Mouse (Mus musculus): Measurements from ENCODE around the gene Etv3. TPM values are rescaled to one million over a fixed set of nuclear protein-coding genes. Genes with fewer than 3 reads are reported as not detected.
A peak's percentile ranks its signal among the peaks of the same experiment; 100 is the strongest.

The Etv3 gene
- polyA plus RNA-seq, 1 experiment from 2014 or later: 9.7 TPM

- Histone ChIP-seq H3K4me3 (ENCODE audit: low read length) (no peak overlapping the region), H3K9me3 (ENCODE audit: control insufficient read depth, low read length) (no peaks in the 10 kb centered on the region), H3K36me3 (ENCODE audit: control insufficient read depth, insufficient read depth, low read length) (no peaks in the 10 kb centered on the region), H3K4me2 (replicated peaks; ENCODE audit: low read depth, low read length) (no peak overlapping the region), H3K27me3 (ENCODE audit: control insufficient read depth, insufficient read depth, low read length) (no peaks in the 10 kb centered on the region; the same call in 1 of the 2 replicates), H3K27ac (ENCODE audit: low read depth, low read length) (no peak overlapping the region), H3K9ac (ENCODE audit: low read depth, low read length) (no peak overlapping the region), H3K4me1 (ENCODE audit: control insufficient read depth, insufficient read depth, low read length) (no peaks in the 10 kb centered on the region)
- WGBS: 39% methylated on average over 8 of the region's 8 CpGs
- no peak for ATAC-seq (ENCODE audit: low FRiP score, low TSS enrichment)
Observed at GRCm38 (mm10) chr3:87501151-87501550, 24.1 kb upstream of the Etv3 start.

GRCm38 (mm10) chr3:87502771-87503170, 22.4 kb upstream of the Etv3 start:
- no peak overlapping the region for H3K9ac ChIP-seq (ENCODE audit: low read depth, low read length)
- no peaks in the 10 kb centered on the region; the same call in 1 of the 2 replicates for H3K27me3 ChIP-seq (ENCODE audit: control insufficient read depth, insufficient read depth, low read length)
- no peaks in the 10 kb centered on the region for H3K36me3 ChIP-seq (ENCODE audit: control insufficient read depth, insufficient read depth, low read length)
- no peak overlapping the region for H3K4me2 ChIP-seq (replicated peaks; ENCODE audit: low read depth, low read length)
- H3K27ac ChIP-seq (ENCODE audit: low read depth, low read length): no peak overlapping the region
- H3K4me3 ChIP-seq (ENCODE audit: low read length): no peak overlapping the region
- H3K9me3 ChIP-seq (ENCODE audit: control insufficient read depth, low read length): no peaks in the 10 kb centered on the region
- 88% methylated on average over 6 of the region's 6 CpGs for WGBS
- ATAC-seq (ENCODE audit: low FRiP score, low TSS enrichment): no peak
- H3K4me1 ChIP-seq (ENCODE audit: control insufficient read depth, insufficient read depth, low read length): no peaks in the 10 kb centered on the region

DNA sequence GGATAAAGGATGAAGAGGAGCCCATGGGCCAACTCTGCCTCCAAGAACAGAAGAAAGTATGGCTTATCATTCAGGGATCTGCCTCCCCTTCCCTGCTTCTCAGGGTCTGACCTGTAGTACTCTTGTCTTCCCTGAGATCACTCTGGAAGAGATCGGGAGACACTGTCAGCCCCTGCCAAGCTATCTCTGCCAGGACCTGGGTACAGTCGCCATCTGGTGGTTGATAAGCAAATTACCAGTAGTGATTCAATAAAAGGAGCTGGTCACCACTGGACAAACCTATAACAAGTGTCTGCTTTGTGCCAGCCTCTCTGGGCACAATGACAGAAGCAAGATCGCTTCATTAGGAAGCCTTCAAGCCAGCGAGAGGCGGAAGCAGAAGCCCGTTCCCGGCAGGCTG, 20.9 kb upstream of the Etv3 start:
- Histone ChIP-seq H3K9ac (ENCODE audit: low read depth, low read length) (no peak overlapping the region), H3K36me3 (ENCODE audit: control insufficient read depth, insufficient read depth, low read length) (no peaks in the 10 kb centered on the region), H3K4me2 (replicated peaks; ENCODE audit: low read depth, low read length) (no peak overlapping the region), H3K27ac (ENCODE audit: low read depth, low read length) (no peak overlapping the region), H3K4me3 (ENCODE audit: low read length) (no peak overlapping the region), H3K9me3 (ENCODE audit: control insufficient read depth, low read length) (no peaks in the 10 kb centered on the region), H3K27me3 (ENCODE audit: control insufficient read depth, insufficient read depth, low read length) (no peaks in the 10 kb centered on the region; the same call in 1 of the 2 replicates), H3K4me1 (ENCODE audit: control insufficient read depth, insufficient read depth, low read length) (no peaks in the 10 kb centered on the region)
- 28% methylated on average over 7 of the region's 7 CpGs for WGBS
- ATAC-seq (ENCODE audit: low FRiP score, low TSS enrichment): no peak

GRCm38 (mm10) chr3:87504749-87505425, 20.3 kb upstream of the Etv3 start:
- H3K4me3 ChIP-seq (ENCODE audit: low read length): no peak overlapping the region
- H3K9ac ChIP-seq (ENCODE audit: low read depth, low read length): no peak overlapping the region
- H3K4me1 ChIP-seq (ENCODE audit: control insufficient read depth, insufficient read depth, low read length): no peaks in the 10 kb centered on the region
- no peak for ATAC-seq (ENCODE audit: low FRiP score, low TSS enrichment)
- WGBS: 43% methylated on average over 4 of the region's 4 CpGs
- H3K9me3 ChIP-seq (ENCODE audit: control insufficient read depth, low read length): no peaks in the 10 kb centered on the region
- H3K36me3 ChIP-seq (ENCODE audit: control insufficient read depth, insufficient read depth, low read length): no peaks in the 10 kb centered on the region
- no peaks in the 10 kb centered on the region; the same call in 1 of the 2 replicates for H3K27me3 ChIP-seq (ENCODE audit: control insufficient read depth, insufficient read depth, low read length)
- no peak overlapping the region for H3K27ac ChIP-seq (ENCODE audit: low read depth, low read length)
- H3K4me2 ChIP-seq (replicated peaks; ENCODE audit: low read depth, low read length): no peak overlapping the region

GRCm38 (mm10) chr3:87506456-87507416, 18.5 kb upstream of the Etv3 start:
- Histone ChIP-seq H3K4me3 (ENCODE audit: low read length) (no peak overlapping the region), H3K27me3 (ENCODE audit: control insufficient read depth, insufficient read depth, low read length) (no peaks in the 10 kb centered on the region; the same call in 1 of the 2 replicates), H3K27ac (ENCODE audit: low read depth, low read length) (no peak overlapping the region), H3K4me1 (ENCODE audit: control insufficient read depth, insufficient read depth, low read length) (no peaks in the 10 kb centered on the region), H3K36me3 (ENCODE audit: control insufficient read depth, insufficient read depth, low read length) (no peaks in the 10 kb centered on the region), H3K4me2 (replicated peaks; ENCODE audit: low read depth, low read length) (no peak overlapping the region), H3K9me3 (ENCODE audit: control insufficient read depth, low read length) (no peaks in the 10 kb centered on the region), H3K9ac (ENCODE audit: low read depth, low read length) (no peak overlapping the region)
- no peak for ATAC-seq (ENCODE audit: low FRiP score, low TSS enrichment)
- WGBS: 77% methylated on average over 12 of the region's 12 CpGs

DNA sequence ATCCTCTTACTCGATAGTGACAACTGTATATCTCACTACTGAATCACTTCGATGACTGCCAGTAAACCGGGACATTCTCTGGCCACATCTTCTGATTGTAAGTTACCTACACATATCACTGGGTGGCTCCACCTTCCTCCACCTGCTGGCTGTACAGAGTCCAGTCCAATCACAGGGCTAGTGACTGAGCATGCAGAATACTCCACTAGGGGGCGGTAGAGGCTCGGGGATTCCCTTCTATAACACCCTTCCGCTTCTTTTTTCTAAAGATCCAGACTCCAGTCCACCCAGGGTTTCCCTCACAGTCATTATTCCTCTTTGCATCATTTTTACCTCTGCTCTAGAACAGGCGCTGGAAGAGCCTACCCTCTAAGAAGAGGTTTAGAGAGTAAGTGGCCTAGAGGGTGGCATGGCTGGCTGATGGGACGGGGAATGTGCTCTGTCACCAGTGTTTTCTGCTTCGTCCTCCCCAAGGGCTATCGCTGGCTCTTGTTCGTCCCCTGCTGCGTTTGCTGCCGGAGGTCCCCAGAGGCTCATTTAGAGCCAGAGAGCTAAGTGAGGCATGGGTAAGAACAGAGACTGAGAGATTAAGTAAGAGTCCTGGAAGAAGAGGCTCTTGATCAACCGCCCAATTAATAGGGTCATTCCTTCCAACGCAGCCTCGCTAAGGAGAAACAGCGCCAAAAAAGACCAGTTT, 16.9 kb upstream of the Etv3 start:
- H3K4me3 ChIP-seq (ENCODE audit: low read length): no peak overlapping the region; the same call in 1 of the 2 replicates
- no peaks in the 10 kb centered on the region for H3K36me3 ChIP-seq (ENCODE audit: control insufficient read depth, insufficient read depth, low read length)
- peak overlapping the region; percentile 37; the same call in 1 of the 2 replicates for H3K9ac ChIP-seq (ENCODE audit: low read depth, low read length)
- peak; percentile 83 for ATAC-seq (ENCODE audit: low FRiP score, low TSS enrichment)
- H3K27me3 ChIP-seq (ENCODE audit: control insufficient read depth, insufficient read depth, low read length): no peaks in the 10 kb centered on the region
- no peaks in the 10 kb centered on the region for H3K9me3 ChIP-seq (ENCODE audit: control insufficient read depth, low read length)
- peaks cover 7% of the 10 kb centered on the region; the same call in 1 of the 2 replicates for H3K4me1 ChIP-seq (ENCODE audit: control insufficient read depth, insufficient read depth, low read length)
- peak overlapping the region; percentile 27 for H3K4me2 ChIP-seq (replicated peaks; ENCODE audit: low read depth, low read length)
- H3K27ac ChIP-seq (ENCODE audit: low read depth, low read length): no peak overlapping the region
- 29% methylated on average over 17 of the region's 17 CpGs for WGBS

DNA sequence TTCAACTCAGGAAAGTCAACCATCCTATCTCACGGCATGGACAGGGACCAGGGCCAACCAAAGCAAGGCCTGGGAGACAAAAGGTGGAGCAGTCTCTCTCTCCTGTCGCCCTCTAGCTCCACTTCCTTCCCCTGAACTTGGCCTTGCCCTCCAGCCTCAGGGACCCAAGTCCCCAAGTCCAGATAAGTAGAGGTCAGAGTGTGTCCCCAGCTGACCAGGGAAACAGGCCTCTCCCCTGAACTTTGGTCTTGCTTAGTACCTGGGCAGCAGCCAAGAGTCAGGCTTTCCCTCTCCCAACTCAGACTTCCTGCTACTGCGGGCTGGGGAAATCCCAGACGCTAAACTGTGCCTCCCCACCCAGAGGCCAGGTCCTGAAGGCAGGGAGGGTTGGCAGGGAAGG, 16.1 kb upstream of the Etv3 start:
- H3K36me3 ChIP-seq (ENCODE audit: control insufficient read depth, insufficient read depth, low read length): no peaks in the 10 kb centered on the region
- no peaks in the 10 kb centered on the region for H3K9me3 ChIP-seq (ENCODE audit: control insufficient read depth, low read length)
- no peak overlapping the region for H3K27ac ChIP-seq (ENCODE audit: low read depth, low read length)
- no peak overlapping the region for H3K4me3 ChIP-seq (ENCODE audit: low read length)
- ATAC-seq (ENCODE audit: low FRiP score, low TSS enrichment): no peak
- peaks cover 7% of the 10 kb centered on the region; the same call in 1 of the 2 replicates for H3K4me1 ChIP-seq (ENCODE audit: control insufficient read depth, insufficient read depth, low read length)
- no peaks in the 10 kb centered on the region for H3K27me3 ChIP-seq (ENCODE audit: control insufficient read depth, insufficient read depth, low read length)
- H3K4me2 ChIP-seq (replicated peaks; ENCODE audit: low read depth, low read length): no peak overlapping the region
- no peak overlapping the region for H3K9ac ChIP-seq (ENCODE audit: low read depth, low read length)
- WGBS: 34% methylated on average over 4 of the region's 4 CpGs

DNA sequence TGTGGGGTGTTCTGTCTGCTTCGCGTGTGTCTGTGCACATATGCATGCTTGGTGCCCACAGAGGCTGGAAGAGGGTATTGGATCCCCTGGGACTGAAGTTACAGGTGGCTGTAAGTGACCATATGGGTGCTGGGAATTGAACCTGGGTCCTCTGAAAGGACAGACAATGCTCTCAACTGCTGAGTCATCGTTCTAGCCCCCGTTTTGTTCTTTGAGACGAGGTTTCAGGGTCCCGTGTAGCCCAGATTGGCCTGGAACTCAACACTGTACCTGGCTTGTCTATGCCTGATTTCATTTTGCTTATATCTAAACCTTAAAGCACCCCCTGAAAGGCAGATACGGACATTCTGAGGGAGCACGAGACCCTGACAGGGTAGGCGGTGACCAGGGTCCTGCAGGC, 14.4 kb upstream of the Etv3 start:
- no peak for ATAC-seq (ENCODE audit: low FRiP score, low TSS enrichment)
- no peaks in the 10 kb centered on the region for H3K9me3 ChIP-seq (ENCODE audit: control insufficient read depth, low read length)
- no peak overlapping the region for H3K4me3 ChIP-seq (ENCODE audit: low read length)
- no peak overlapping the region for H3K27ac ChIP-seq (ENCODE audit: low read depth, low read length)
- no peaks in the 10 kb centered on the region for H3K27me3 ChIP-seq (ENCODE audit: control insufficient read depth, insufficient read depth, low read length)
- H3K36me3 ChIP-seq (ENCODE audit: control insufficient read depth, insufficient read depth, low read length): no peaks in the 10 kb centered on the region
- H3K4me2 ChIP-seq (replicated peaks; ENCODE audit: low read depth, low read length): no peak overlapping the region
- H3K4me1 ChIP-seq (ENCODE audit: control insufficient read depth, insufficient read depth, low read length): peaks cover 7% of the 10 kb centered on the region; the same call in 1 of the 2 replicates
- no peak overlapping the region for H3K9ac ChIP-seq (ENCODE audit: low read depth, low read length)
- 88% methylated on average over 9 of the region's 9 CpGs for WGBS
